Mouse (Mus musculus) macrophage (primary cell): ENCODE measurements around the gene Gnai2. TPM values are rescaled to one million over a fixed set of nuclear protein-coding genes. Genes with fewer than 3 reads are reported as not detected.

Experiments
- H3K27ac ChIP-seq: fragments of 350-480 bp; formaldehyde crosslinking; 2 replicates; pipeline ENCODE4 v1.9.0; 2021
- H3K36me3 ChIP-seq: fragments of 350-480 bp; formaldehyde crosslinking; 2 replicates; pipeline ENCODE4 v1.9.0; 2021; ENCODE audit errors: inconsistent target
- H3K4me3 ChIP-seq: fragments of 350-480 bp; formaldehyde crosslinking; 2 replicates; pipeline ENCODE4 v1.9.0; 2021; ENCODE audit errors: inconsistent target
- H3K79me2 ChIP-seq: fragments of 350-480 bp; formaldehyde crosslinking; 2 replicates; pipeline ENCODE4 v1.9.0; 2021; ENCODE audit errors: inconsistent target
- WGBS: methylation state at CpG from one replicate; pipeline ENCODE4 v1.1.7; 2026; ENCODE audit warnings: inconsistent platforms; ENCODE audit not compliant: missing documents; 5-methylcytosine and 5-hydroxymethylcytosine counted together
- polyA plus RNA-seq: library from polyadenylated mRNA; stranded (reverse); fragments of 250-400 nt; gene quantifications from 3 replicates; pipeline ENCODE4 v1.2.4, GENCODE M21; 2018; ENCODE audit warnings: inconsistent platforms

The Gnai2 gene
- polyA plus RNA-seq, 1 experiment from 2014 or later = 802 TPM

- WGBS = 98% methylated on average over 6 of the region's 6 CpGs
- H3K27ac ChIP-seq = no peak overlapping the region
- H3K36me3 ChIP-seq = peaks cover 62% of the 10 kb centered on the region
- H3K4me3 ChIP-seq = no peak overlapping the region
- H3K79me2 ChIP-seq = peaks cover 61% of the 10 kb centered on the region
These were observed 17.1 kb downstream of the Gnai2 start for GRCm38 (mm10) chr9:107618098-107618497.

- whole genome bisulfite sequencing = 81% methylated on average over 2 of the region's 2 CpGs
- peaks cover 62% of the 10 kb centered on the region for H3K36me3 ChIP-seq
These were observed 17.7 kb downstream of the Gnai2 start for GRCm38 (mm10) chr9:107617461-107617860.

GRCm38 (mm10) chr9:107615035-107615434, 20.1 kb downstream of the Gnai2 start:
- H3K4me3 ChIP-seq = no peak overlapping the region
- no peak overlapping the region for H3K27ac ChIP-seq
- WGBS = 92% methylated on average over 4 of the region's 4 CpGs
- H3K36me3 ChIP-seq = peaks cover 52% of the 10 kb centered on the region
- peaks cover 30% of the 10 kb centered on the region for H3K79me2 ChIP-seq

More at GRCm38 (mm10) chr9:107617461-107617860, 17.7 kb downstream of the Gnai2 start:
- Histone ChIP-seq H3K79me2 (peaks cover 54% of the 10 kb centered on the region), H3K4me3 (no peak overlapping the region), H3K27ac (no peak overlapping the region)

- H3K36me3 ChIP-seq = peaks cover 32% of the 10 kb centered on the region
- peaks cover 10% of the 10 kb centered on the region for H3K79me2 ChIP-seq
- WGBS = 8% methylated on average over 12 of the region's 12 CpGs
- H3K27ac ChIP-seq = peak overlapping the region; percentile 47
- H3K4me3 ChIP-seq = no peak overlapping the region
These were observed 22.1 kb downstream of the Gnai2 start for GRCm38 (mm10) chr9:107612945-107613569.

- peaks cover 5% of the 10 kb centered on the region; the same call in 1 of the 2 replicates for H3K79me2 ChIP-seq
- peaks cover 27% of the 10 kb centered on the region for H3K36me3 ChIP-seq
- WGBS = 1% methylated on average over 36 of the region's 48 CpGs
- H3K27ac ChIP-seq = peak overlapping the region; percentile 92
- peak overlapping the region; percentile 20; the same call in 1 of the 2 replicates for H3K4me3 ChIP-seq
These were observed 22.8 kb downstream of the Gnai2 start for GRCm38 (mm10) chr9:107612191-107612944.

- Histone ChIP-seq H3K4me3 (peak overlapping the region; percentile 20; the same call in 1 of the 2 replicates), H3K79me2 (peaks cover under 1% of the 10 kb centered on the region; the same call in 1 of the 2 replicates), H3K27ac (peak overlapping the region; percentile 92), H3K36me3 (peaks cover 23% of the 10 kb centered on the region)
- 23% methylated on average over 6 of the region's 6 CpGs for WGBS
These were observed 23.5 kb downstream of the Gnai2 start for GRCm38 (mm10) chr9:107611456-107612190.

GRCm38 (mm10) chr9:107609433-107609830, 25.7 kb downstream of the Gnai2 start:
- Histone ChIP-seq H3K4me3 (no peak overlapping the region), H3K27ac (no peak overlapping the region), H3K36me3 (peaks cover 3% of the 10 kb centered on the region; the same call in 1 of the 2 replicates), H3K79me2 (no peaks in the 10 kb centered on the region)
- WGBS = 92% methylated on average over 4 of the region's 4 CpGs

- Histone ChIP-seq H3K79me2 (no peaks in the 10 kb centered on the region), H3K27ac (no peak within 1 kb of the TSS), H3K4me3 (no peak within 1 kb of the TSS), H3K36me3 (no peaks in the 10 kb centered on the region)
- WGBS = 74% methylated on average over 11 of the region's 12 CpGs
These were observed 26.3 kb downstream of the Gnai2 start, which contains the start of gene Sema3b for GRCm38 (mm10) chr9:107608741-107609432. Gene Sema3b, minus strand, starts transcription at chr9:107609229.

GRCm38 (mm10) chr9:107607653-107608245, 27.4 kb downstream of the Gnai2 start:
- Histone ChIP-seq H3K36me3 (no peaks in the 10 kb centered on the region), H3K4me3 (no peak overlapping the region), H3K79me2 (no peaks in the 10 kb centered on the region), H3K27ac (no peak overlapping the region)
- WGBS = 93% methylated on average over 8 of the region's 9 CpGs

- no peak overlapping the region for H3K4me3 ChIP-seq
- WGBS = 93% methylated on average over 2 of the region's 2 CpGs
- no peaks in the 10 kb centered on the region for H3K79me2 ChIP-seq
These were observed 28.1 kb downstream of the Gnai2 start for GRCm38 (mm10) chr9:107607036-107607435.

GRCm38 (mm10) chr9:107606591-107606990, 28.6 kb downstream of the Gnai2 start:
- H3K79me2 ChIP-seq = no peaks in the 10 kb centered on the region
- H3K27ac ChIP-seq = no peak overlapping the region
- no peaks in the 10 kb centered on the region for H3K36me3 ChIP-seq
- no peak overlapping the region for H3K4me3 ChIP-seq
- WGBS = 79% methylated on average over 8 of the region's 9 CpGs

More at GRCm38 (mm10) chr9:107607036-107607435, 28.1 kb downstream of the Gnai2 start:
- Histone ChIP-seq H3K36me3 (no peaks in the 10 kb centered on the region), H3K27ac (no peak overlapping the region)

GRCm38 (mm10) chr9:107605041-107605661, 30.0 kb downstream of the Gnai2 start:
- Histone ChIP-seq H3K4me3 (no peak overlapping the region), H3K36me3 (no peaks in the 10 kb centered on the region), H3K79me2 (no peaks in the 10 kb centered on the region), H3K27ac (no peak overlapping the region)
- WGBS = 86% methylated on average over 22 of the region's 23 CpGs

GRCm38 (mm10) chr9:107603251-107603650, 31.9 kb downstream of the Gnai2 start:
- Histone ChIP-seq H3K4me3 (no peak overlapping the region), H3K36me3 (no peaks in the 10 kb centered on the region), H3K79me2 (no peaks in the 10 kb centered on the region), H3K27ac (no peak overlapping the region)
- 76% methylated on average over 6 of the region's 6 CpGs for WGBS
